Mouse (Mus musculus): ENCODE results near the gene Phactr2.

- no peak for TF ChIP-seq GATA1 (IDR thresholded peaks at IDR 0.05; ENCODE audit: borderline replicate concordance, low read length)
- TF ChIP-seq FLI1 (IDR thresholded peaks at IDR 0.05; ENCODE audit: low read length) = no peak
These were observed 909 bp upstream of the Phactr2 start for GRCm38 (mm10) chr10:13475121-13475520.

All from megakaryocyte, embryonic 14.5 days (primary cell).